Mouse (Mus musculus) heart, adult 2 months (tissue): Measurements from ENCODE around the gene Trnp1.

ENCODE experiments used
- CTCF ChIP-seq: fragments of 200-600 bp; IDR thresholded peaks from 2 replicates; pipeline ENCODE4 v1.8.1; 2022; ENCODE audit warnings: antibody characterized with exemption, mild to moderate bottlenecking, moderate library complexity
- EP300 ChIP-seq: fragments of 200-500 bp; IDR thresholded peaks from 2 replicates; pipeline ENCODE4 v1.6.1; 2011; ENCODE audit warnings: low read depth, low read length, control low read depth; ENCODE audit not compliant: insufficient read depth
- POLR2A ChIP-seq: fragments of 200-500 bp; IDR thresholded peaks from 2 replicates; pipeline ENCODE4 v1.6.1; 2011; ENCODE audit warnings: mild to moderate bottlenecking, low read depth, low read length, control low read depth; ENCODE audit not compliant: insufficient read depth

DNA sequence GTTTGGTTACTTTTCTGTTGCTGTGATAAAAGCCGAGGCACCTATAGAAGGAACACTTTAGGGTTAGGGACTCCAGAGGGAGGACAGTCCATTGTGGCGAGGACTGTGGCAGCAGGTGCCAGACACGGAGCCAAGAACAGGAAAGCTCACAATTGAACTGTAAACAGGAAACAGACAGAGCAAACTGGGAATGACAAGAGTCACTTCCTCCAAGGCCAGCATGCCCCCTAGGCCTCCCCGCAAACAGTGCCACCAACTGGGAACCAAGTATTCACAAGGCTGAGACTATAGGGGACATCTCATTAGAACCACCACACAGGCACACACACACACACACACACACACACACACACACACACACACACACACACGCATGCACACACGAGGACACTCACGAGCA is 45.9 kb downstream of the Trnp1 start:
- TF ChIP-seq EP300 (no peak), CTCF (no peak), POLR2A (no peak)
